Mouse (Mus musculus) myocyte (in vitro differentiated cells): Measurements from ENCODE around the gene E330014E10Rik.
"Not testable (repeated sequence)": the region's sequence is repeated elsewhere in the genome, so short reads cannot be mapped to it uniquely, and the experiment has no call there.

Experiments used
- CEBPB ChIP-seq: IDR thresholded peaks from 2 replicates; pipeline ENCODE4 v1.6.1; 2011; ENCODE audit warnings: mild to moderate bottlenecking, moderate library complexity; ENCODE audit not compliant: poor library complexity, insufficient read depth, severe bottlenecking
- E2F4 ChIP-seq: IDR thresholded peaks from one replicate; pipeline ENCODE4 v1.6.1; 2011; ENCODE audit warnings: mild to moderate bottlenecking, control low read depth, moderate library complexity; ENCODE audit not compliant: insufficient read depth
- MAX ChIP-seq: IDR thresholded peaks from one replicate; pipeline ENCODE4 v1.6.1; 2011; ENCODE audit warnings: low read depth, mild to moderate bottlenecking, control low read depth
- MYOD1 ChIP-seq, 3 experiments: IDR thresholded peaks; one replicate each; pipeline ENCODE4 v1.6.1; 2011; ENCODE audit warnings: control low read depth in 2 of 3, low read depth in 2 of 3, mild to moderate bottlenecking in 2 of 3, moderate library complexity in 1 of 3; ENCODE audit not compliant: insufficient read length in 2 of 3, control insufficient read depth in 1 of 3
- MYOG ChIP-seq, 3 experiments: IDR thresholded peaks; one replicate each; pipeline ENCODE4 v1.6.1; 2011; ENCODE audit warnings: control low read depth in 2 of 3, low read depth in 2 of 3, mild to moderate bottlenecking in 2 of 3; ENCODE audit not compliant: insufficient read length in 2 of 3, control insufficient read depth in 1 of 3, insufficient read depth in 1 of 3
- POLR2A ChIP-seq: IDR thresholded peaks from one replicate; pipeline ENCODE4 v1.6.1; 2011; ENCODE audit warnings: low read depth, mild to moderate bottlenecking, control low read depth, moderate library complexity; ENCODE audit not compliant: insufficient read length
- POLR2AphosphoS2 ChIP-seq: IDR thresholded peaks from one replicate; pipeline ENCODE4 v1.6.1; 2011; ENCODE audit warnings: low read depth, control low read depth; ENCODE audit not compliant: insufficient read length
- REST ChIP-seq: IDR thresholded peaks from one replicate; pipeline ENCODE4 v1.6.1; 2011; ENCODE audit warnings: mild to moderate bottlenecking, control low read depth, moderate library complexity; ENCODE audit not compliant: insufficient read depth, insufficient read length
- SRF ChIP-seq: IDR thresholded peaks from one replicate; pipeline ENCODE4 v1.6.1; 2011; ENCODE audit warnings: low read depth; ENCODE audit not compliant: control insufficient read depth, insufficient read length
- TCF12 ChIP-seq: IDR thresholded peaks from one replicate; pipeline ENCODE4 v1.6.1; 2011; ENCODE audit warnings: mild to moderate bottlenecking, control low read depth; ENCODE audit not compliant: poor library complexity, insufficient read depth, severe bottlenecking
- TCF3 ChIP-seq: IDR thresholded peaks from one replicate; pipeline ENCODE4 v1.6.1; 2011; ENCODE audit warnings: low read depth, control low read depth; ENCODE audit not compliant: insufficient read length
- USF1 ChIP-seq: IDR thresholded peaks from one replicate; pipeline ENCODE4 v1.6.1; 2011; ENCODE audit warnings: low read depth, mild to moderate bottlenecking, control low read depth, moderate library complexity

DNA sequence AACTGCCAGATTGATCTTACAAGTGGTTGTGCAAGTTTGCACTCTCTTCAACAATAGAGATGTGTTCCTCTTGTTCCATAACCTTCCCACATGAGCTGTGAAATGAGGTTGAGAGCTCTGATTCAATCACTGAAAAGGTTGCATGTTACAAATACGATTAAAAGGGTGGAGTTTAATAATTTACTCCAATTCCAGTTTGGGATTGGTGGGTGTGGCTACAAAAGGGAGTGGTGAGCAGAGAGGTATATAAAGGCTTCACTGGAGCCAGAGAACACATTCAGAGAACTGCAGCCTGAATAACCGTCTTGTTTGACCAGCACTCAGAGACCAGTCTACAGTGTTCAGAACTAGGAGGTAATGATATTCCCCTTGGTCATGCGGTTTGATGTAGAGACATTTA, 34.1 kb upstream of the E330014E10Rik start, which contains the start of gene Gm7982:
- TF ChIP-seq POLR2AphosphoS2; MAX; USF1; POLR2A; MYOG (IDR thresholded peaks at IDR 0.05; ENCODE audit: control insufficient read depth in 1 of 3, insufficient read depth in 1 of 3, insufficient read length in 2 of 3, low read depth in 2 of 3); E2F4; TCF3; MYOD1 (IDR thresholded peaks at IDR 0.05; ENCODE audit: control insufficient read depth in 1 of 3, insufficient read length in 2 of 3, low read depth in 2 of 3); SRF; REST; TCF12; CEBPB: not testable (repeated sequence)
